Mouse (Mus musculus) spleen, adult 18-20 months (tissue): ENCODE data around the gene Traf1.

ENCODE experiments used
- DNase-seq, 2 experiments: peaks; one replicate each; pipeline ENCODE4 v3.0.0; 2022; ENCODE audit warnings: mixed read lengths in 2 of 2

The Traf1 gene

GRCm38 (mm10) chr2:34966243-34966934 is 4.8 kb upstream of the Traf1 start:
- no peak for DNase-seq

GRCm38 (mm10) chr2:34965806-34966205 is 4.2 kb upstream of the Traf1 start:
- DNase-seq = no peak

- peak; percentile 77 to 83 for DNase-seq
Observed at GRCm38 (mm10) chr2:34965293-34965692, 3.7 kb upstream of the Traf1 start.

DNA sequence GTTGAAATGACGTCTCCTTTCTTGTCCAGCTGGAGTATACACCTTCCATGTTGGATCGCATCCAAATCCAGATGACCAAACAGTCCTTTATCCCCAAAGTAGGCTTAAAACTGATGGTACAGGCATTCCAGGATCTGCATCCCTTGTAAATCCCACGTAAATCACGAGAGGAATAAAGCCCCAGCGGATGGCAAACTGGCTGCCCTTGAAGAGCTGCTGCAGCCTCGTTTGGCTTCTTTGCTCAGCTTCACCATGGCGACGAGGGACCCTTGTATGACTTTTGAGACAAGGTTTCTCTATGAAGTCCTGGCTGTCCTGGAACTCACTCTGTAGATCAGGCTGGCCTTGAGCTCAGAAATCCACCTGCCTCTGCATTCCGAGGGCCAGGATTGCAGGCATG is 3.1 kb upstream of the Traf1 start:
- no peak for DNase-seq

GRCm38 (mm10) chr2:34964230-34964629 is 2.7 kb upstream of the Traf1 start:
- no peak for DNase-seq

DNA sequence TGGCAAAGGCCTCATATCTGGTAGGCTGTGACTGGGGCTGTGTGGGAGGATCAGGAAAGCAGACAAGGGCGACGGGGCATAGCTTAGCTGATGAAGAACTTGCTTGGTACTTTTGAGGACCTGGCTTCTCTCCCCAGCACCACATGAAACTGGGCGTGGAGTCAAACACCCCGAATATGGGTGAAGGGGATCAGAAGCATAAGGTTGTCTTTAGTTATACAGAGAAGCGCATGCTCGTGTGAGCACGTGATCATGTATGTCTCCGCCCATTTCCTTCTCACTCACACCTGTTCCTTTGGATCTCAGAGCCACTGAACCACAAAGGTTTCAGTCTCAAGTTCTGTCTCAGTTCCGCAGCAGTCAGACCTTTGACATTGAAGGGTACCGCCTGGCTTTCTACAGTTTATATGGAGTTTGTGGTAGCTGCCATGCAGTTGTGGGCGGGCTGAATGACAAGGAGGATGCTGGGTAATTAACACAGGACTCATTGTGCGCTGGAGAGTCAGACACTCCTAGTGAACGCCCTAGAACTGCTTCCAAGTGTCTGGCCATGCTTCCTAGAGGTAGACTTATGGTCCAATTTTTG is 1.9 kb upstream of the Traf1 start:
- peak; percentile 77 to 78 for DNase-seq

DNA sequence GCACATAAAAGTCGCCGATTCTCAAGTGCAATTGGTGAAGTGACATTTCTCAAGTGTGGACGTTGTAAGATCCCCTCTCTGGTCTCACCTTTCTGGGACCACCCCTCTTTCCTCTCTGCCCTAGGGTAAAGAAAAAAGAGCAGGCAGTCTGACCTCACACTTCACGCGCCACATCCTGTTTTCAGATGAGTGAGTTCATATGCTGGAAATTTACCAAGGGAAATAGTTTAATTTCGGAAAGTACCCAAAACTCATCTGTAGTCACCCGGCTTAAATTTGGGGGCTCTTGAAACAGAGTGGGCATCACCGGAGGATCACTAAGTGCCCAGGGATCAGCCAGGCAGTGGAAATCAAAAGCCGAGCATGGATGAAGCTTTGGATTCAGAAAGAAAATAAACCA is 1.3 kb upstream of the Traf1 start:
- DNase-seq = peak; percentile 42 to 47

DNA sequence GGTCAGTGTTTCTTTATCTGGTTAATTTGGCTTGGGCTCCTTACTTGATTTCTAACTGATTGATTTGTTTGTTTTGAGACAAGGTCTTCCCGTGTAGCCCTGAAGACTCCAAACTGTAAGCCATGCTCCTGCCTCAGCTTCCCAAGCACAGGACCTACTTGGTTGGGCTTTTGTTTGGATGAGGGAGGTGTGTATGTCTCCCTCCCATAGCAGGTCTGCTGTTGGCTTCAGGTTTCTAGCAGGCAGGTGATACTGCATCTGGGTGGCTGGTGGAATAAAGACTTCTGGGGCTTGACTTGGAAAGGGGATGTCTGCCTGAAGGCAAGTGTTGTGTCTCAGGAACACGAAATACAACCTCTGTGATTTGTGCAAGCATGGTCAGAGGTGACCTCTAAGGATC is 639 bp upstream of the Traf1 start:
- peak in 1 of 2 experiments; percentile 25 for DNase-seq

- no peak for DNase-seq
Observed at GRCm38 (mm10) chr2:34960966-34961365, 606 bp downstream of the Traf1 start.

DNA sequence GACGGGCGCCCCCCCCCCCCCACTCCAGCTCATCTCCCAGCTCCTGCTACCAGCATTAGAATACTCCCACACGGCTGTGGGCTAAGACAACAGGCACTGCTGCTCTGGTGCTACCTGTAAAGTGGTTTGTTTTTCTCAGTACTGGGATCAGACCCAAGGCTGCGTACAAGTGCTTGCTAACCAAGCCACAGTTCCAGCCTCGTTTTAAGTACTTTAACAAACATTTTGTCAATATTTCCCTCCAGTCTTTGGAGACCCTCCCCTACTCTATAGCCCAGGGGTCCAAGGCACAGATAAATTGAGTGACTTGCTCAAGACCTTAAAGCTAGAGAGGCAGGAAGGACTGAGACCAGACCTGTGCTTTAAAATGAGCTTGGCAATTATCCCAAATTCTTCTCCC is 1.1 kb downstream of the Traf1 start:
- DNase-seq = no peak

- DNase-seq = peak in 1 of 2 experiments; percentile 31
Observed at GRCm38 (mm10) chr2:34958582-34958981, 3.0 kb downstream of the Traf1 start.

- DNase-seq = peak in 1 of 2 experiments; percentile 24
Observed at GRCm38 (mm10) chr2:34958036-34958435, 3.5 kb downstream of the Traf1 start.

GRCm38 (mm10) chr2:34957405-34957804 is 4.2 kb downstream of the Traf1 start:
- DNase-seq = no peak

DNA sequence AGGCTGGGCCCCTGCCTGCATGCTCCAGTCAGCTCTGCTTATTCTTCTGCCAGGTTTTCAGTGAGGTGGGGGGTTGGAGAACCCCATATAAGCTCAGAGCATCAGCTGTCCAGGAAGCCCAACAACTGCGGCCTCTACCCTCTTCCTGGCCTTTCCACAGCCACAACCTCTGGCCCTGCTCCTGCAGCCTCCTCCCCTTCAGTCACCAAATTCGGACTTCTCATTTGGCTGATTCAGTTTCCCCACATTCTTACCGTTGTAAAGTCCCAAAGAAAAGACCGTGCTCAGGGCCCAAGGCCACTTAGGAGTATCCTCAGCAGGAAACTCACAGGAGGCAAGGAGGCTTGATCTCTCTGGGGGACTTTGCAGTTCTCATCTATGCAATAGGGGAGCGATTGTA is 4.6 kb downstream of the Traf1 start:
- DNase-seq = no peak

GRCm38 (mm10) chr2:34954344-34954743 is 7.2 kb downstream of the Traf1 start:
- DNase-seq = no peak

- no peak for DNase-seq
Observed at GRCm38 (mm10) chr2:34953547-34954116, 7.9 kb downstream of the Traf1 start.

GRCm38 (mm10) chr2:34953018-34953417 is 8.6 kb downstream of the Traf1 start:
- peak in 1 of 2 experiments; percentile 26 for DNase-seq

DNA sequence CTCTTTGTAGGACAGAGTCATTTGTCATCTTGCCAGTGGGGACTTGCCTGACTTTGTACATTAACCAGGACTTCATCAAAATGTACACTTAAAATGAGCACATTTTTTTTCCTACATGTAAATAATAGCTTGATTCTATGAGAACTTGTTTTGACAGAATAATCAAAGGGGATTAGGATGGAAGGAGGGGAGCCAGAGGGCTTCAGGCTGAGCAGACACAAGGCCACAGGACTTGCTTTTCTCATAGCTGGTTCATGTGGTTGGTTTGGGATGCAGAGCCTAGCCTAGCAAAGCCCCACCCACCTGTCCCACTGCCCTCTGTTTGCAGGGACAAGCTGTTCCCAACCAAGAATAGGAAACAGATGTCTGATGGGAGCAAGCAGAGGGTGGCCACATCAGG is 10.1 kb downstream of the Traf1 start:
- DNase-seq = no peak

GRCm38 (mm10) chr2:34948622-34949021 is 12.9 kb downstream of the Traf1 start:
- DNase-seq = no peak

GRCm38 (mm10) chr2:34946046-34946445 is 15.5 kb downstream of the Traf1 start:
- DNase-seq = no peak

- no peak for DNase-seq
Observed at GRCm38 (mm10) chr2:34945580-34945979, 16.0 kb downstream of the Traf1 start.

DNA sequence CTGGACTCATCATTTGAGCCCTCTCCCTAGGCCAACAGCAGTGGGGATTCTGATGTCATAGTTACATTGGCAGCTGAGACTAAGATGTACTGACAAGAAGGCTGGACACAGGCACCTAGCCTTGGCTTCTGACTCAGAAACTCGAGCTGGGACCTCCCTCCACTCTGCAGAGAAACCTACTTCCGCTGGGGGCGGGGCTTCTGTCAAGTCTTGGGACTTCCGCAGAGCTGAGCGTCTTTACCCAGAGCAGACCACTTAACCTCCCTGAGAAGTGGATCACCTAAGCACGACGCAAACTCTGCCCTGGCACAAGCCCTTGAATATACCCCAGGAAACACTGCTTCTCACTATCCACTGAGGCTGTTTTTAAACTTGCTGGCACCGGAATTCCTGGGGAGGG is 16.8 kb downstream of the Traf1 start:
- peak; percentile 80 to 91 for DNase-seq

DNA sequence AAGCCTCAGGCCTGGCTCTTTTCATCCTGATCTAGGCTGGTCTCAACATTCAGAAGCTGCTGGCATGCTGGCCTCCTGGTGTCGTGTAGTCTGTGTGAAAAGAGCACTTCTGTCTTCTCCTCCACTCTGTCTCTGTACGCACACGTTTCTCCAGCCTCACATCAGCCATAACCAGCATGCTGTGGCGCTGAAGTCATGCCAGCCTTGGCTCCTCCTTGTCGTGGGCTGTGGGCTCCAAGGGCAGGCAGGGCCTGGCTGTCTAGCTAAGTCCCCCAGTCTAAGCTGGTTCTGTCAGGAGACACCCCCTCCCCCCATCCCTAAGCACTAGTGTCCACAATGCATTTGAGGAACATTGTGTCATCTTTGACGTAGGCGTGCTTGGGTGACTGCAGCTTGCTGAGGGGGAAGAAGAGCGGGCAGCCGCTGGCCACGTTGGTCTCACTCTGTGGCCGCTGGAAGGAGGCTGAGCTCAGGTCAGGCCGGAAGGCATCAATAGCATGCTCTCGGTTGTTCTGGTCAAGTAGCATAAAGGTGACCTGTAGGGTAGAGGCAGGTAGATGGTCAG is 17.9 kb downstream of the Traf1 start:
- DNase-seq = peak in 1 of 2 experiments; percentile 7

DNA sequence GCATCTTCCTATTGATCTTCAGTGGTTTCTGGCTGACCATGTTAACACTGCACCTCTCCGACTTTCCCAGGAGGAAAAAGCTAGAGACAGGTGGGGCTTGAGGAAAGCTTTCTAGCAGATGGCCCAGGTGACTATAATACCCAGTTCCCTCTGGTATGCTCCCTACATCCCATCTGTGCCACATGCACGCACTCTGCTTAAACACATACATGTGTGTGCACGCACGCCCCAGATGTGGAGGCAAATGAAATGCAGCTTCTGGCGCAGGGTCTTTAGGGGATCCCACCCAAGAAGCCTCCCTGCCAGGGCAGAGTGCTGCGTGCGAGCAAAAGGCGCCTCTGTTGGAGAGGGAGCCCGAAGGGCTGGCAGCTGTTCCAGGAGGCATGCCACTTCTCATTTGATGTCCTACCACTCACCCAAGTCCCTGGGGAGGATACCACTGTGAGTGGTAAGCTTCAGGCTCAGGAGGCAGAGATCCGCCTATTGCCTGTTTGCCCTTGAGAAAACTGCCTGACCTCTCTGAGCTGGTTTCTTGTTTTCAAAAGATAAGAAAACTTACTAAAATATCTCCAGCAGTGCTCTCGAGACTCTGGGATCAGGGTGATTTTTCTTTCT is 20.4 kb downstream of the Traf1 start:
- peak; percentile 38 to 39 for DNase-seq
